Mouse (Mus musculus) midbrain, embryonic 10.5 days (tissue): Measurements from ENCODE around the gene Nav2. TPM values are rescaled to one million over a fixed set of nuclear protein-coding genes. Genes with fewer than 3 reads are reported as not detected.

Source experiments
- DNase-seq: peaks from one replicate; pipeline ENCODE4 v3.0.0-alpha.2; 2017; ENCODE audit warnings: low spot score
- H3K27ac ChIP-seq: fragments of 300-500 bp; sonication (generic); replicated peaks from 2 replicates; pipeline ENCODE4 v1.5.1; 2016; ENCODE audit warnings: mild to moderate bottlenecking
- H3K27me3 ChIP-seq: fragments of 300-500 bp; sonication (generic); 2 replicates; pipeline ENCODE4 v1.6.1; 2016; ENCODE audit warnings: low read depth, mild to moderate bottlenecking; ENCODE audit not compliant: poor library complexity, severe bottlenecking
- H3K36me3 ChIP-seq: fragments of 300-500 bp; sonication (generic); 2 replicates; pipeline ENCODE4 v1.6.1; 2016; ENCODE audit warnings: mild to moderate bottlenecking, moderate library complexity
- H3K4me1 ChIP-seq: fragments of 300-500 bp; sonication (generic); 2 replicates; pipeline ENCODE4 v1.6.1; 2016
- H3K4me3 ChIP-seq: fragments of 300-500 bp; sonication (generic); 2 replicates; pipeline ENCODE4 v1.5.1; 2016; ENCODE audit warnings: mild to moderate bottlenecking, moderate library complexity
- H3K9me3 ChIP-seq: fragments of 300-500 bp; sonication (generic); replicated peaks from 2 replicates; pipeline ENCODE4 v1.6.1; 2016; ENCODE audit warnings: mild to moderate bottlenecking
- WGBS: fragments of 180-500 bp; shearing (Covaris S2); methylation state at CpG from one replicate; pipeline ENCODE4 v1.1.7; 2016; 5-methylcytosine and 5-hydroxymethylcytosine counted together
- polyA plus RNA-seq: library from polyadenylated mRNA; unstranded; fragments of >200 nt; fragmentation: Nextera tagmentation; extraction: Ambion mirVana; gene quantifications from 2 replicates; pipeline ENCODE4 v1.2.1, GENCODE M21; 2016

Nav2 gene
- polyA plus RNA-seq, 1 experiment from 2014 or later: 13.7 TPM

GRCm38 (mm10) chr7:49078930-49079329 lies 170.4 kb downstream of the Nav2 start:
- no peaks in the 10 kb centered on the region for H3K9me3 ChIP-seq
- no peak overlapping the region for H3K4me3 ChIP-seq
- H3K4me1 ChIP-seq: peaks cover 74% of the 10 kb centered on the region
- 67% methylated on average over 5 of the region's 5 CpGs for WGBS
- no peak overlapping the region for H3K27ac ChIP-seq
- H3K36me3 ChIP-seq: no peaks in the 10 kb centered on the region
- DNase-seq: no peak
- peaks cover 18% of the 10 kb centered on the region; the same call in 1 of the 2 replicates for H3K27me3 ChIP-seq

- peaks cover 24% of the 10 kb centered on the region for H3K27me3 ChIP-seq
- WGBS: 57% methylated on average over 4 of the region's 4 CpGs
- no peaks in the 10 kb centered on the region for H3K36me3 ChIP-seq
- no peak for DNase-seq
- no peak overlapping the region for H3K4me3 ChIP-seq
- H3K4me1 ChIP-seq: peaks cover 74% of the 10 kb centered on the region
- no peaks in the 10 kb centered on the region for H3K9me3 ChIP-seq
- H3K27ac ChIP-seq: peak overlapping the region; percentile 57; the same call in 1 of the 2 replicates
Observed at GRCm38 (mm10) chr7:49082585-49083165, 174.2 kb downstream of the Nav2 start.

DNA sequence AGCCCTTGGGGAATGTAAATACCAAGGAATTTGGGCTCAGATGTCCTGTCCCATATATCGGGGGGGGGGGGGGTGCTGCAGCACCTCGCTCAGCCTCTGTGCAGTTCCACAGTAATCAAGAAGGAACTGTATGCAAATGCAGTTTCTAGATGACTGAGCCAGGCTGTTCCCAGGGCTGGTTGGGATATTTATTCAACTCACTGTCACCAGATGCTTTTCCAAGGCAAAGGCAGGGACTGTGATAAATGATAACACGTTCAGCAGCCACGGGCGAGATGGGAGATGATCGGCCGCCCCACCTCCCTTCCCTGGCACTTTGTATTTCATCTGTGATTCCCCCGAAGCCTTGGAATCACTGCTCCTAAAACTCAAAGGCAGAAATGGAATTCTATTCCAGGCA lies 176.3 kb downstream of the Nav2 start:
- H3K36me3 ChIP-seq: no peaks in the 10 kb centered on the region
- H3K4me3 ChIP-seq: no peak overlapping the region
- peaks cover 45% of the 10 kb centered on the region for H3K27me3 ChIP-seq
- DNase-seq: no peak
- H3K9me3 ChIP-seq: no peaks in the 10 kb centered on the region
- H3K4me1 ChIP-seq: peaks cover 77% of the 10 kb centered on the region
- WGBS: 62% methylated on average over 8 of the region's 8 CpGs
- peak overlapping the region; percentile 64 for H3K27ac ChIP-seq

- H3K27me3 ChIP-seq: peaks cover 55% of the 10 kb centered on the region
- WGBS: 87% methylated on average over 10 of the region's 10 CpGs
- H3K27ac ChIP-seq: peak overlapping the region; percentile 64
- no peak overlapping the region for H3K4me3 ChIP-seq
- no peak for DNase-seq
- H3K9me3 ChIP-seq: no peaks in the 10 kb centered on the region
- peaks cover 87% of the 10 kb centered on the region for H3K4me1 ChIP-seq
- H3K36me3 ChIP-seq: no peaks in the 10 kb centered on the region
Observed at GRCm38 (mm10) chr7:49085759-49086158, 177.2 kb downstream of the Nav2 start.

DNA sequence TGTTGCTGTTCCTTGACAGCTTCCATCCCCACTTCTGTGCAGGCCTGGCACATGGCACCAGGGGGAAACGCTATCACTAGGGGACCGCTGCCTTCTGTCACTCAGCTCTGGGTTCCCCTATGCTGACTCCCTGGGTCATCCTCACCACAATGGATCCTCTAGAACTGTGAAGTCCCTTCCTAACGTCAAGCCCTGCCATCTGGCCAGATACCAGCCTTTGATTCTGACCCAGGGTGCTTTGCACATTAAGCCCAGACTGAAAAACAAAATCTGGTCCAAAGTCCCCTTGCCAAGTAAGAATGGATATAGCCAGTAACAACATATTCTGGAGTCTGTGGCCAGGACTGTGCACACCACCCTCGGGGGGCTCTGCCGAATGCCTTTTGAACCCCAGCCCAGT lies 178.6 kb downstream of the Nav2 start:
- H3K36me3 ChIP-seq: no peaks in the 10 kb centered on the region
- no peak for DNase-seq
- WGBS: 88% methylated on average over 5 of the region's 5 CpGs
- peaks cover 69% of the 10 kb centered on the region for H3K27me3 ChIP-seq
- H3K27ac ChIP-seq: no peak overlapping the region
- H3K9me3 ChIP-seq: no peaks in the 10 kb centered on the region
- no peak overlapping the region for H3K4me3 ChIP-seq
- H3K4me1 ChIP-seq: peaks cover 96% of the 10 kb centered on the region

- WGBS: 79% methylated on average over 15 of the region's 15 CpGs
Observed at GRCm38 (mm10) chr7:49088198-49088912, 179.8 kb downstream of the Nav2 start.

DNA sequence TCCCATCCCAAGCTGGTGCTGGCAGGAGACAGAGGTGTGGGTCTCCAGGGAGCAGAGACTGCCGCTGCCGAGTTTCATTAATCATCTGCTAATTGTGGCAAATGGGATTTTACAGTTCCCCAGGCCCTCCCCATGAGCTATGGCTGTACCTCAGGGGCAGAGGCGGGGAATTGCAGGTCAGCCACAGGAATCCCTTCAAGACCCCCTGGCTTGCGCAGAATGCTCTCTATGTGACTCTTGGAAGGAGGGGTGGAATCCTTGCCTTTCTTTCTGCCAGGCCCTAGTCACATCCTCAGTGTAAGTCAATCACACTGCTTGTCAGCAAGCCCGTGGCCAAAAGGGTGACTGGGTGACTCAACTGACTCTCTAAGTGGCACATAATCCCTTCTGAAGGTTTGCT lies 182.9 kb downstream of the Nav2 start:
- no peak for DNase-seq
- Histone ChIP-seq H3K27ac (peak overlapping the region; percentile 71), H3K4me1 (peaks cover 75% of the 10 kb centered on the region), H3K9me3 (no peaks in the 10 kb centered on the region), H3K36me3 (no peaks in the 10 kb centered on the region), H3K4me3 (no peak overlapping the region), H3K27me3 (peaks cover 79% of the 10 kb centered on the region)
- WGBS: 69% methylated on average over 5 of the region's 5 CpGs

More at GRCm38 (mm10) chr7:49088198-49088912, 179.8 kb downstream of the Nav2 start:
- H3K27me3 ChIP-seq: peaks cover 80% of the 10 kb centered on the region
- H3K27ac ChIP-seq: 0 out of 2 replicates have a peak overlapping the region, but pooled peaks have one; percentile 13
- H3K4me3 ChIP-seq: no peak overlapping the region
- peaks cover 96% of the 10 kb centered on the region for H3K4me1 ChIP-seq
- no peaks in the 10 kb centered on the region for H3K9me3 ChIP-seq
- no peaks in the 10 kb centered on the region for H3K36me3 ChIP-seq
- DNase-seq: no peak

DNA sequence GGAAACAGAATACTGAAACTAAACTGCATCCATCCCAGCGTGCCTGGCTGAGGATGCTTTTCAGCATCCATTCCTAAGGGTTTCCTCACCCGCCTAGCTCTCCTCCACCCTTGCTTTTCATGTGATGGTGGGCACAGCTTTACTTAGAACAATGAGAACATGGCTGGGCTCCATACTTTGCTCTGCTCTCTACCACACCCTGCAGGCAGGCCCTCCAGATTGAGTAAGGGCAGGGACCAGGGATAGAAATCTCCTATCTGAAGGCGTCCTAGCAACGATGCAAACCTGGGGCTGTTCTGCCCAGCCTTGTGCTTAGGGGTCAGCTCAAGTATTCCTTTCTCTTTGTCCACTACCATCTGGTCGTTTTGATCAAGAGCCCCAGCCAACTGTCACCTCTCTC lies 183.4 kb downstream of the Nav2 start:
- H3K4me1 ChIP-seq: peaks cover 71% of the 10 kb centered on the region
- peaks cover 79% of the 10 kb centered on the region for H3K27me3 ChIP-seq
- no peaks in the 10 kb centered on the region for H3K9me3 ChIP-seq
- DNase-seq: no peak
- H3K27ac ChIP-seq: peak overlapping the region; percentile 71
- no peaks in the 10 kb centered on the region for H3K36me3 ChIP-seq
- 61% methylated on average over 5 of the region's 5 CpGs for WGBS
- no peak overlapping the region for H3K4me3 ChIP-seq

GRCm38 (mm10) chr7:49093596-49093995 lies 185.1 kb downstream of the Nav2 start:
- 89% methylated on average over 6 of the region's 6 CpGs for WGBS
- no peak for DNase-seq
- 0 out of 2 replicates have a peak overlapping the region, but pooled peaks have one; percentile 38 for H3K27ac ChIP-seq

GRCm38 (mm10) chr7:49094531-49094930 lies 186.0 kb downstream of the Nav2 start:
- no peak overlapping the region for H3K4me3 ChIP-seq
- H3K9me3 ChIP-seq: no peaks in the 10 kb centered on the region
- H3K27me3 ChIP-seq: peaks cover 79% of the 10 kb centered on the region
- H3K27ac ChIP-seq: no peak overlapping the region; the same call in 1 of the 2 replicates
- no peaks in the 10 kb centered on the region for H3K36me3 ChIP-seq
- WGBS: 93% methylated on average over 3 of the region's 3 CpGs
- peaks cover 61% of the 10 kb centered on the region for H3K4me1 ChIP-seq
- DNase-seq: no peak

More at GRCm38 (mm10) chr7:49093596-49093995, 185.1 kb downstream of the Nav2 start:
- Histone ChIP-seq H3K9me3 (no peaks in the 10 kb centered on the region), H3K36me3 (no peaks in the 10 kb centered on the region), H3K27me3 (peaks cover 78% of the 10 kb centered on the region), H3K4me1 (peaks cover 65% of the 10 kb centered on the region), H3K4me3 (no peak overlapping the region)

DNA sequence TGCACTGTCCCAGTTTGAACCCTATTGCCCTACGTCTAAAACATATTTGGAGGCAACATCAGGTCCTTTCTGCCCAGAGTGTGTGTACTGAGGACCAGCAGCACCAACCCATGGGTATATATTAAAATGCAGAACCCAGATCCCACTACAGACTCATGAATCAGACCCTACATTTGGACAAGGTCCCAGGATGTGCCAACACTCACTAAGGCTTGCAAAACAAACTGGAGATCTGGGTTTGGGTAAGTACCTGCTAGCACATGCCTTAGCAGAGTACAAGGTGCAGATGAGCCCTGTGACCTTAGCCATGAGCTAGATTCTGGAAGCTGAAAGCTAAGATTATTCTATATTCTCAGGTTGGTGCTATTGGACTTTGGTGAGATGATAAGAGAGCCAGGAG lies 192.8 kb downstream of the Nav2 start:
- no peaks in the 10 kb centered on the region for H3K9me3 ChIP-seq
- H3K27ac ChIP-seq: no peak overlapping the region
- H3K4me1 ChIP-seq: peaks cover 58% of the 10 kb centered on the region
- no peak overlapping the region for H3K4me3 ChIP-seq
- DNase-seq: no peak
- H3K27me3 ChIP-seq: peaks cover 82% of the 10 kb centered on the region
- H3K36me3 ChIP-seq: no peaks in the 10 kb centered on the region
- WGBS: 69% methylated on average over 1 of the region's 1 CpGs

DNA sequence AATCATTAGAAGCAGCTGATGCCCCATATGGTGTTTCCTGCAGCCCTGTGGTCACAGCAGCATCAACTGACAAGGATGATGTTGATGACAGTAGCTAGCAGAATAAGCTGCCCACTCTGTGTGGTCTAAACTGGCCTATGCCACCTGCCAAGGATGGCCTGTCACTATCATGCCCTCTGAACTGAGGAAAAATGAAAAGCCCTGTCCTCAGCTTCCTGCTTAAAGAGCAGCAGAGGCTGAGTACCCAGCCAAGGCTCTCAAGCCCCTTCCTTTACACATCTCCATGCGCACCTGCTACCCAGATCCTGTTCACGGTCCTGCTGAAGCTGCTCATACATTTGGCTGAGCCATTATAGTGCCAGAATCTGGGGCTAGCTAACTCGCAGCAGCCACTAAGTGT lies 193.7 kb downstream of the Nav2 start:
- Histone ChIP-seq H3K4me1 (peaks cover 63% of the 10 kb centered on the region), H3K9me3 (no peaks in the 10 kb centered on the region), H3K27me3 (peaks cover 82% of the 10 kb centered on the region), H3K4me3 (no peak overlapping the region), H3K36me3 (no peaks in the 10 kb centered on the region), H3K27ac (peak overlapping the region; percentile 15; the same call in 1 of the 2 replicates)
- WGBS: 87% methylated on average over 3 of the region's 3 CpGs
- DNase-seq: no peak

DNA sequence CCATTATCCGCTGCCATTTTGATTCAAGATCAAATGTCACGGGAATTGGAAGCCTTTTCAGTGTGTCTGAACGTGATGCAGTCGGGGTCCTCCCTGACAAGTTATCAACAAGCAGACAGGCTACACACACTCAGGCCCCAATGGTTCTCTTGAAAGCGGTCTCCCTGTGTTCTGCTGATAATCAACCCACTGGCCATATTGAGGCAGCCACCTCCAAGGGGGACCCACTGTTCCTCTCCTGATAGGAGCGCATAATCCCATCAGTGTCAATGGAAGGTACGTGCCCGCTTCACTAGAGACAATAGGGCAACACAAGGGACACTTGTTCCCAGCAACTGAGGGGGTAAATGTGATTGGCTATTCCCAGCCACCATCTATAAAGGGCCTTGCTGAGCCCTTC lies 195.9 kb downstream of the Nav2 start:
- H3K27me3 ChIP-seq: peaks cover 83% of the 10 kb centered on the region
- no peaks in the 10 kb centered on the region for H3K36me3 ChIP-seq
- no peaks in the 10 kb centered on the region for H3K9me3 ChIP-seq
- H3K4me3 ChIP-seq: no peak overlapping the region
- H3K27ac ChIP-seq: peak overlapping the region; percentile 80
- H3K4me1 ChIP-seq: peaks cover 62% of the 10 kb centered on the region
- WGBS: 20% methylated on average over 8 of the region's 8 CpGs
- DNase-seq: peak; percentile 83
